Mouse (Mus musculus) midbrain, embryonic 11.5 days (tissue): ENCODE measurements around the gene Adam12. TPM values are rescaled to one million over a fixed set of nuclear protein-coding genes. Genes with fewer than 3 reads are reported as not detected.

Experiments
- ATAC-seq: fragments of 200-750 bp; cut with Nextera tagmentation; 2 replicates; pipeline ENCODE4 v1.8.0; 2017; ENCODE audit warnings: moderate TSS enrichment, moderate library complexity; ENCODE audit not compliant: low FRiP score
- DNase-seq: peaks from one replicate; pipeline ENCODE4 v3.0.0; 2015; ENCODE audit warnings: low spot score; ENCODE audit errors: missing footprints
- H3K27ac ChIP-seq: fragments of 300-500 bp; sonication (generic); 2 replicates; pipeline ENCODE4 v1.5.1; 2014; ENCODE audit warnings: low read depth, low read length
- H3K27me3 ChIP-seq: fragments of 300-500 bp; sonication (generic); 2 replicates; pipeline ENCODE4 v1.6.1; 2014; ENCODE audit warnings: mild to moderate bottlenecking, low read length, moderate library complexity, mixed read lengths; ENCODE audit not compliant: control insufficient read depth, insufficient read depth
- H3K36me3 ChIP-seq: fragments of 300-500 bp; sonication (generic); 2 replicates; pipeline ENCODE4 v1.6.1; 2014; ENCODE audit warnings: mild to moderate bottlenecking, low read length, moderate library complexity, mixed read lengths; ENCODE audit not compliant: control insufficient read depth, insufficient read depth
- H3K4me1 ChIP-seq: fragments of 300-500 bp; sonication (generic); 2 replicates; pipeline ENCODE4 v1.6.1; 2014; ENCODE audit warnings: low read length; ENCODE audit not compliant: control insufficient read depth, insufficient read depth
- H3K4me2 ChIP-seq: fragments of 300-500 bp; sonication (generic); 2 replicates; pipeline ENCODE4 v1.6.1; 2014; ENCODE audit warnings: mild to moderate bottlenecking, moderate library complexity
- H3K4me3 ChIP-seq: fragments of 300-500 bp; sonication (generic); 2 replicates; pipeline ENCODE4 v1.5.1; 2014; ENCODE audit warnings: low read depth, low read length
- H3K9ac ChIP-seq: fragments of 300-500 bp; sonication (generic); 2 replicates; pipeline ENCODE4 v1.6.1; 2014; ENCODE audit warnings: low read length
- H3K9me3 ChIP-seq: fragments of 300-500 bp; sonication (generic); 2 replicates; pipeline ENCODE4 v1.6.1; 2016; ENCODE audit warnings: low read length; ENCODE audit not compliant: control insufficient read depth
- WGBS: fragments of 180-500 bp; shearing (Covaris S2); extraction: QIAGEN DNeasy Blood & Tissue Kit; methylation state at CpG from one replicate; pipeline ENCODE4 v1.1.7; 2014; 5-methylcytosine and 5-hydroxymethylcytosine counted together
- polyA plus RNA-seq: library from polyadenylated mRNA; unstranded; fragments of >200 nt; fragmentation: Nextera tagmentation; extraction: Ambion mirVana; gene quantifications from 2 replicates; pipeline ENCODE4 v1.2.1, GENCODE M21; 2014

The Adam12 gene
- polyA plus RNA-seq, 1 experiment from 2014 or later = 1.5 TPM

- Histone ChIP-seq H3K27ac (no peak overlapping the region), H3K4me3 (no peak overlapping the region), H3K9ac (no peak overlapping the region), H3K4me1 (no peaks in the 10 kb centered on the region), H3K36me3 (no peaks in the 10 kb centered on the region), H3K4me2 (no peak overlapping the region), H3K27me3 (no peaks in the 10 kb centered on the region), H3K9me3 (no peaks in the 10 kb centered on the region)
- 89% methylated on average over 4 of the region's 4 CpGs for WGBS
- no peak for DNase-seq
- no peak for ATAC-seq
Observed at GRCm38 (mm10) chr7:134062629-134063028, 169.3 kb downstream of the Adam12 start.

- no peaks in the 10 kb centered on the region for H3K36me3 ChIP-seq
- H3K4me1 ChIP-seq = no peaks in the 10 kb centered on the region
- H3K27me3 ChIP-seq = no peaks in the 10 kb centered on the region
- 60% methylated on average over 2 of the region's 2 CpGs for WGBS
- ATAC-seq (no peak), DNase-seq (no peak)
- H3K27ac ChIP-seq = no peak overlapping the region
- H3K9ac ChIP-seq = no peak overlapping the region
- H3K4me3 ChIP-seq = no peak overlapping the region
- H3K4me2 ChIP-seq = no peak overlapping the region
- H3K9me3 ChIP-seq = no peaks in the 10 kb centered on the region
Observed at GRCm38 (mm10) chr7:134052486-134052885, 179.5 kb downstream of the Adam12 start.

GRCm38 (mm10) chr7:134050371-134050770 lies 181.6 kb downstream of the Adam12 start:
- no peak overlapping the region for H3K27ac ChIP-seq
- H3K4me2 ChIP-seq = no peak overlapping the region
- no peaks in the 10 kb centered on the region for H3K4me1 ChIP-seq
- H3K9ac ChIP-seq = no peak overlapping the region
- H3K27me3 ChIP-seq = no peaks in the 10 kb centered on the region
- DNase-seq (no peak), ATAC-seq (no peak)
- no peak overlapping the region for H3K4me3 ChIP-seq
- H3K36me3 ChIP-seq = no peaks in the 10 kb centered on the region
- H3K9me3 ChIP-seq = no peaks in the 10 kb centered on the region
- WGBS = 88% methylated on average over 1 of the region's 1 CpGs

DNA sequence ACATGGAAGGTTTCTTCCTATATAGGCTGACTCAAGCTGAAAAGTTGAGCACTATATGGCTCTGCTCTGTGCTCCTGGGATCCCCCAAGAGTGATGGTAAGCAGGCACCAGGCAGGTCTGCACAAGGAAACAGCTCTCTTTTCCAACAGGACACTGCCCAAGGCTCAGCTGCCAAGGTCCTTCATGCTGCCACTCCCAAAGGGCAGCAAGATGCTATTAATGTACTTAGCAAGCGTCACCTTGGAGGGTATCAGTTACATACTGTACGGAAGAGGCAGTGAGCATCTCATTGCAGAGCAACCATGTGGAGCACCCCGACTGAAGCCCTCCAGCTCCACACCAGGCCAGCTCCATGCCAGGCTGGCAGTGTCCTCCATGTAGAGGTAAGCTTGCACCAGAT lies 185.6 kb downstream of the Adam12 start:
- H3K9ac ChIP-seq = no peak overlapping the region
- no peaks in the 10 kb centered on the region for H3K4me1 ChIP-seq
- DNase-seq = no peak
- WGBS = 91% methylated on average over 3 of the region's 3 CpGs
- H3K4me2 ChIP-seq = no peak overlapping the region
- ATAC-seq = no peak
- H3K36me3 ChIP-seq = no peaks in the 10 kb centered on the region
- no peaks in the 10 kb centered on the region for H3K27me3 ChIP-seq
- H3K9me3 ChIP-seq = no peaks in the 10 kb centered on the region
- H3K27ac ChIP-seq = no peak overlapping the region
- H3K4me3 ChIP-seq = no peak overlapping the region

- no peak overlapping the region for H3K4me2 ChIP-seq
- no peak for DNase-seq
- no peaks in the 10 kb centered on the region for H3K36me3 ChIP-seq
- no peaks in the 10 kb centered on the region for H3K27me3 ChIP-seq
- no peaks in the 10 kb centered on the region for H3K9me3 ChIP-seq
- H3K4me1 ChIP-seq = no peaks in the 10 kb centered on the region
- H3K27ac ChIP-seq = no peak overlapping the region
- no peak for ATAC-seq
- H3K9ac ChIP-seq = no peak overlapping the region
- no peak overlapping the region for H3K4me3 ChIP-seq
Observed at GRCm38 (mm10) chr7:134043576-134043975, 188.4 kb downstream of the Adam12 start.

DNA sequence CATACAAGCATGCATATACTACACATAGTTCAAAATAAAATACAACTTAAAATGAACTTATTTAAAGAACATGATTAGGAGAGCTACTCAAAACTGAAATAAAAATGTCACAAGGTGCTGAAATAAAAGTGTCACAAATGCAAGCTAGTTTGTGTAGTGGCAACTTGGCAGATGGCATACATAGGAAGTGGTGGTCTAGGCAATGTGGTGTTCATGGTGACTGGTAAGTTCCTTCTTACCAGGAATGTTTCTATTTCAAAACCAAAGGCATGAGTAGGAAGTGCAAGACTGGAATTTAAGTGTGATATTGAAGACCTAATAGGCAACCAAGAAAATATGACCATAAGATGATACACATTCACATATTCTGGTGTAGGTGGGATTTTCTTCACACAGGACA lies 189.3 kb downstream of the Adam12 start:
- no peaks in the 10 kb centered on the region for H3K4me1 ChIP-seq
- no peak overlapping the region for H3K27ac ChIP-seq
- DNase-seq (no peak), ATAC-seq (no peak)
- no peaks in the 10 kb centered on the region for H3K27me3 ChIP-seq
- no peak overlapping the region for H3K9ac ChIP-seq
- H3K4me2 ChIP-seq = no peak overlapping the region
- H3K36me3 ChIP-seq = no peaks in the 10 kb centered on the region
- no peaks in the 10 kb centered on the region for H3K9me3 ChIP-seq
- H3K4me3 ChIP-seq = no peak overlapping the region

- WGBS = 85% methylated on average over 2 of the region's 2 CpGs
Observed at GRCm38 (mm10) chr7:134033939-134034338, 198.0 kb downstream of the Adam12 start.

GRCm38 (mm10) chr7:134032959-134033366 lies 199.0 kb downstream of the Adam12 start:
- peaks cover 5% of the 10 kb centered on the region; the same call in 1 of the 2 replicates for H3K4me1 ChIP-seq
- ATAC-seq (peak; percentile 62; the same call in 1 of the 2 replicates), DNase-seq (no peak)
- no peaks in the 10 kb centered on the region for H3K36me3 ChIP-seq
- H3K9ac ChIP-seq = no peak overlapping the region
- WGBS = 45% methylated on average over 6 of the region's 6 CpGs
- H3K9me3 ChIP-seq = no peaks in the 10 kb centered on the region
- no peaks in the 10 kb centered on the region for H3K27me3 ChIP-seq
- no peak overlapping the region for H3K4me2 ChIP-seq
- H3K4me3 ChIP-seq = no peak overlapping the region
- H3K27ac ChIP-seq = no peak overlapping the region

More at GRCm38 (mm10) chr7:134033939-134034338, 198.0 kb downstream of the Adam12 start:
- Histone ChIP-seq H3K9ac (no peak overlapping the region), H3K9me3 (no peaks in the 10 kb centered on the region), H3K27me3 (no peaks in the 10 kb centered on the region), H3K4me2 (no peak overlapping the region), H3K4me1 (peaks cover 5% of the 10 kb centered on the region; the same call in 1 of the 2 replicates), H3K27ac (no peak overlapping the region), H3K4me3 (no peak overlapping the region), H3K36me3 (no peaks in the 10 kb centered on the region)
- DNase-seq = no peak
- no peak for ATAC-seq

DNA sequence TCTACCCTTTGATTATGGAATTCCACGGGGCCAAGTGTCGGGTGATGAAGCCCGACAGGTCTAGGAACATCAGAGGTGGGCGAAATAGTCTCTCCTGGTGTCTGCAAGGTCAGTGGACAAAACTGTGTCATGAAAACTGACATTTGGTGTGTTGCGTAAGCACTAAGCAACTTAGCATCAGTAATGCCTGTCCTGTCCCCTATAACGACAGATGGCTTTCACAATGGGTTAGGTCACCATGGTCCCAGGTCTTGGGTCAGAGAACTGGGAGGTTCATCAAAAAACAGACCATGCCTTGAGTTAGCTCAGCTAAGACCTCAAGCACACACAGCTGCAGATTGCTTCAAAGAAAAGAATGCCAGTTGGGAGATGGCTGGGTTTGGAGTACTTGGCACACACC lies 200.2 kb downstream of the Adam12 start:
- 92% methylated on average over 6 of the region's 6 CpGs for WGBS
- DNase-seq (no peak), ATAC-seq (no peak)
- no peak overlapping the region for H3K4me2 ChIP-seq
- no peaks in the 10 kb centered on the region for H3K27me3 ChIP-seq
- H3K4me3 ChIP-seq = no peak overlapping the region
- no peaks in the 10 kb centered on the region for H3K36me3 ChIP-seq
- no peak overlapping the region for H3K9ac ChIP-seq
- no peaks in the 10 kb centered on the region for H3K9me3 ChIP-seq
- H3K27ac ChIP-seq = no peak overlapping the region
- peaks cover 10% of the 10 kb centered on the region for H3K4me1 ChIP-seq

DNA sequence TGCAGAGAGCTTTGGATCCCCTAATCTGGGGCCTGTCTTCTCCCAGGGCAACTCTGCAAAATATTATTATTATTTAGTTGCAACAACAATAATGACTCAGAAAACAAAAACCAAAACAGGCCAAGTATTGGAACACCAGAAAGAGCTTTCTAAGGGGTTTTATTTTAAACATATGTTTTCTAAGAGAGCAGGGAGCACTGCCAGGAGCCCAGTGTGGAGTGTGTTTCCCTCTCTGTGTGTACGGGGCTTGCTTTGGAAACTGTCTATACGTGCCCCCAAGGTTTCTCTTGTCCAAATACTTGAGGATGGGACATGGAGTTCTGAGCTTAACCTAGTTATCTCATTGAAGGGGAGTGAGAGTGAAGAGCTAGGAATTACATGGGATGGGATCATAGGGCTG lies 200.7 kb downstream of the Adam12 start:
- H3K27ac ChIP-seq = no peak overlapping the region
- DNase-seq = no peak

More for the DNA sequence above, 200.7 kb downstream of the Adam12 start:
- Histone ChIP-seq H3K9me3 (no peaks in the 10 kb centered on the region), H3K36me3 (no peaks in the 10 kb centered on the region), H3K9ac (no peak overlapping the region), H3K4me2 (no peak overlapping the region), H3K27me3 (no peaks in the 10 kb centered on the region), H3K4me3 (no peak overlapping the region), H3K4me1 (peaks cover 15% of the 10 kb centered on the region)
- 77% methylated on average over 2 of the region's 2 CpGs for WGBS
- no peak for ATAC-seq
